Mouse (Mus musculus) forelimb bud, embryonic 11.5 days (tissue): ENCODE measurements at regions not wholly inside any gene's neighbourhood (a gene's known extent, or its start where the extent isn't known, plus 50 kb on each side); places are given as distances from the start of the nearest gene placed in this dataset.

Experiments used
- DNase-seq: peaks from one replicate; pipeline ENCODE4 v3.0.0-alpha.2; 2012; ENCODE audit warnings: low read depth, low spot score

DNA sequence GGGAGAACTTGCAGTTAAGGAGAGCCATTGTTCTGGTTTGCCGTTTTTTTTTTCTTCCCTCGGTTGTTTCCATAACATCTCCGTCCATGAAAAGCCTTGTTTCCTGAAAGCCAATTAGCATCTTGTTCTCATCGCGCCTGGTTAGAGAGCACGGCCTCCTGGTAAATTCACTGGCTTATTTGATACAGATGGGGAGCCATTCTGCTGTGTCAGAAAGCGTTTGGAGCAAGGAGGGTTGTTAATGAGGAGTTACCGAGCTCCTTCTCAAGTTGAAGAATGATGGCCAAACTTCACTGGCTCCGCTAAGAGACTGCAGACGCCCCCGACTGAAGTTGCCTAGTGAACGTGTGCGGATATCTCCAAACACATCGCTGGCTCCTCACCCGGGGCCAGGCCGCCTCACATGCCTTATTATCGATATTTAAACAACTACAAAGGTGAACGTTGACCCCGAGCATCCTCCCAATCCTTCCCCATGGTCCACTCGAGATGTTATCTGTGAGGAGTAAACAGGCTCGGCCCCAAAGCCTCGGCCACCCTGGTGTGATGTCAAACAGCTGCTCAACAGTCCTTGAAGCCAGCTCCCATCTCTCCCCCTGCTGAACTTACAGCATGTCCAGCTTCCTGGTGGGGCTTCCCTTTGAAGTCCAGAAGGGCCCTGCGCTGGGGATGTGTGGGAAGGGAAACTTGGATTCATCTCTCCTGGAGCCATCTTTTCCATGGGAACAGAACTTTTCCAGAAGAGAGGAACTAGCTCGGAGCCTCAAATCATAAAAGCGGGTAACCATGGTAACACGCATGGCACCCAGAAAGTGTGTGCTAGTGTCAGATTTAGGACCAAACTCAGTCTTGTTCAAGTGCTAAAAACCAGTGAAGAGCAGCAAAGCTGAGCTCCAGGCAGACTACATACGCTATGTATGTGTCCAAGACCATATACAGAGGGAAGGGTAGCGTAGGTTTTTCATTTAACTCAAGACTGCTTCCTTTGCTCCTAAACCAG is 190.0 kb upstream of the Tbx3 start:
- peak; percentile 68 for DNase-seq

- DNase-seq, result no peak
These were observed 186.8 kb upstream of the Tbx3 start for GRCm38 (mm10) chr5:119483706-119484105.

GRCm38 (mm10) chr5:119486196-119486595 is 184.3 kb upstream of the Tbx3 start:
- no peak for DNase-seq

- DNase-seq, result no peak
These were observed 183.3 kb upstream of the Tbx3 start for GRCm38 (mm10) chr5:119487184-119487583.

GRCm38 (mm10) chr5:119497501-119497900 is 173.0 kb upstream of the Tbx3 start:
- DNase-seq, result no peak

DNA sequence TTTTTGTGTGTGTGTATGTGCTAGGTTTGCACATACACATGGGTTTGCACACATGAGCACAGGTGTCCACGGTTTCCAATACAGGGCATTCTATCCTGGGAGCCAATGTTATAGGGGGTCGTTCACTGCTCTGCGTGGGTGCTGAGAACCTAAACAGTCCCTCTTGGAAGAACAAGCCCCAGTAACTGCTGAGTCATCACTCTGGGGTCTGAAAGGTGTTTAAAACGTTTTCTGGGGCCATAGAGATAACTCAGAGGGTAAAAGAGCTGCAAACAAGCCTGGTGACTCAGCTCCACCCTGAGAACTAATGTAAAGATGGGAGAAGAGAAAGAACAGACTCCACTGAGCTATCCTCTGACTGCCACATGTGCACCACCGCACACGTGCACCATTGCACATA is 172.0 kb upstream of the Tbx3 start:
- no peak for DNase-seq

- no peak for DNase-seq
These were observed 162.8 kb upstream of the Tbx3 start for GRCm38 (mm10) chr5:119507709-119508108.

DNA sequence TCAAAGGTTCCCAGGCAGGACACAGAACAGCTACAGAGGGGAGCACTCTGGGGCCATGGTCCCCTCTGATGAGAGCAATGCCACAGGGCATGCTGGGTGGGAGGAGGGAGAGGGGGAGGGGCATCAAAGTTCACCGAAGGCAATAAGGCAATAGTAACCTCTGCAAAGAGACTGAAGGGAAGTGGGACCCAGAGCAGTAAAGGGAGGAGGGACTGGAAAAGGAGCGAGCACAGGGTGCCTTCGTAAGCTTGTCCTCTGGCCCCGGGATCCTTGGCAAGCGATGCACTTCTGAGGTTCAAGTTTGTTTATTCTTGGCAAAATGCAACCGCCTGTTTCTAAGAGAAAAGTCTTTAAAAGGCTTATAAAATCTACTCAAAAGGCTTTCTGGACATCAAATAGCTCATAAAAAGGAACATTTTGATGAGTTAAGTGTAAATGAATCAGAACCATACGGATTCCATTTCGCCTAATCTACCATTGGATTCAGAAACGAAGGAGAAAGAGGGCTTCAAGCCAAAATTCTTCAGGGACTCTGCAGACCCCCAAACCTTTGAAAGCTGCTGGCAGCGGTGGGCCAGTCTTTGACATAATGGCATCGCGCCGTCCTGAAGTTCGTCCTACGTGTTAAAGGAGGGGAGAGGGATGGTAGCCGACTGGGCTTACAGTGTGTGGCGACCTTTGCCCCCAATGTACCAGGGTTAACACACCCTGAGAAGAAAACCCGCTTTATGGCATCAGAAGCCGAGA is 151.8 kb upstream of the Tbx3 start:
- no peak for DNase-seq

DNA sequence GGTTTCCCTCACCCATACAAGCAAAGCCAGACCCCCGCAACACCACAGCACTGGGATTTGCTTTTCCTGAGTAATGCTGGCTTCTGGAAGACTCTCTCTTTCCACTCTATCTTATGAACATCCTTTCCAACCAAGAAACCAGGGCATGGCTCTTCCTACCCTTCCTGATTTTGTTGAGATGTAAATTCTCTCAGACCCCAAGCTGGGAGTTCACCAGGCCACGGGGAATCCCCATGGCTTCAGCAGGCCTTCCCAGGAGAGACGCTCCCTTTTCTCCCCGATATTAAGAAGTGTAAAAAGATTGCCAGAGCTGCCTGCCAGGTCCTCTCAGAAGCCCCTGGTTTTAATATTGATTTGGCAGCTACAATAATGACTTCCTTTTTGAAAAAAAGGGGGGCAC is 146.3 kb upstream of the Tbx3 start:
- no peak for DNase-seq

- no peak for DNase-seq
These were observed 144.5 kb upstream of the Tbx3 start for GRCm38 (mm10) chr5:119525960-119526359.

GRCm38 (mm10) chr5:119530009-119530408 is 140.5 kb upstream of the Tbx3 start:
- DNase-seq, result peak; percentile 78

GRCm38 (mm10) chr5:119534946-119535345 is 135.5 kb upstream of the Tbx3 start:
- no peak for DNase-seq

- DNase-seq, result no peak
These were observed 127.6 kb upstream of the Tbx3 start for GRCm38 (mm10) chr5:119542836-119543235.

DNA sequence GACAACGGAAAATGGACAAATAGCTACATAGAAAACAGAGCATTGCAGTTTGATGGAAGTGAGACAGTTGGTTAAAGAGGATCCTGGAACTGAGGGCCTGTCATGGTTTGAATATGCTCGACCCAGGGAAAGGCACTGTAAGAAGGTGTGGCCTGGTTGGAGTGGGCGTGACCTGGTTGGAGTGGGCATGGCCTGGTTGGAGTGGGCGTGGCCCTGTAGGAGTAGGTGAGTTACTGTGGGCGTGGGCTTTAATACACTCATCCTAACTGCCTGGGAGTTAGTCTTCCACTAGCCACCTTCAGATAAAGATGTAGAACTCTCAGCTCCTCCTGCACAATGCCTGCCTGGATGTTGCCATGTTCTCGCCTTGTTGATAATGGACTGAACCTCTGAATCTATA is 126.8 kb upstream of the Tbx3 start:
- DNase-seq, result no peak

GRCm38 (mm10) chr5:119544681-119545080 is 125.8 kb upstream of the Tbx3 start:
- no peak for DNase-seq

DNA sequence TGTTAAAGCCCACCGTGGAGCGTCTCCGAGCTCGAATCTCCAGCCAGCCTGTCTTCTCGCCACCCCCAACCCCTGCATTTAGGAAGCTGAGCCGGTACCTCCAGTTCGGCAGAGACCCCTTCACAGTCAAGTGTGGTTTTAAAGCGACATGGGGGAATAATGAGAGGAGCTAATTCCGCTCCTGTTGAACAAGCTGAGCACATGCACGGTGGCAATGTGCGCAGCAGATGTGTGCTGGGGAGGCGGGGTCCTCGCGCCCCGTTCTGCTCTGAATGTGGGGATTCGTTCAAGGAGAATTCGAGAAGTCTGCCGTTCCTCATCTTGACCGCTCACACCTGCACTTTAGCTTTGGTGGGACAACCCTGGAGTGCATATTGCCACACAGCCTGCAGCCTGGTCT is 123.4 kb upstream of the Tbx3 start:
- peak; percentile 62 for DNase-seq

- no peak for DNase-seq
These were observed 119.6 kb upstream of the Tbx3 start for GRCm38 (mm10) chr5:119550916-119551315.

GRCm38 (mm10) chr5:119553469-119553868 is 117.0 kb upstream of the Tbx3 start:
- peak; percentile 57 for DNase-seq

GRCm38 (mm10) chr5:119557071-119557470 is 113.4 kb upstream of the Tbx3 start:
- no peak for DNase-seq

- no peak for DNase-seq
These were observed 110.8 kb upstream of the Tbx3 start for GRCm38 (mm10) chr5:119559696-119560095.

- DNase-seq, result no peak
These were observed 110.1 kb upstream of the Tbx3 start for GRCm38 (mm10) chr5:119560392-119560791.

GRCm38 (mm10) chr5:119561531-119561930 is 108.9 kb upstream of the Tbx3 start:
- DNase-seq, result no peak
